Mouse (Mus musculus): ENCODE measurements around the gene Gm11034. TPM values are rescaled to one million over a fixed set of nuclear protein-coding genes. Genes with fewer than 3 reads are reported as not detected.

Gene Gm11034
- polyA plus RNA-seq (2015; fragmentation: Nextera tagmentation; extraction: Ambion mirVana): not detected in 2 replicates

DNA sequence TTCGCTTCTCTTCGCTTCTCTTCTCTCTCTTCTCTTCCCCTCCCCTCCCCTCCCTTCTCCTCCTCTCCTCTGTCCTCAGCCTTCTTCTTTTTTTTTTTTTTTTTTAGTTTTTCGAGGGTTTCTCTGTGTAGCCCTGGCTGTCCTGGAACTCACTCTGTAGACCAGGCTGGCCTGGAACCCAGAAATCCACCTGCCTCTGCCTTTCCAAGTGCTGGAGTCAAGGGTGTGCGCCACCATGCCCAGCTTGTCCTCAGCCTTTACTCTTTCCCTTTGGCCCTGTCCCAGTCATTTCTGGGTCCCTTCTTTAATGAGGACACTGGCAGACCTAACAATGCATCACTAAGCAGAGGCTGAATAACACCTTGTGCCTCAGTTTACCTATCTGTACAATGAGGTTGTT is at the start of gene Gm11034:
Gene Gm11034, minus strand, starts transcription at position 101 of the 400 bp plus-strand sequence.

DNA sequence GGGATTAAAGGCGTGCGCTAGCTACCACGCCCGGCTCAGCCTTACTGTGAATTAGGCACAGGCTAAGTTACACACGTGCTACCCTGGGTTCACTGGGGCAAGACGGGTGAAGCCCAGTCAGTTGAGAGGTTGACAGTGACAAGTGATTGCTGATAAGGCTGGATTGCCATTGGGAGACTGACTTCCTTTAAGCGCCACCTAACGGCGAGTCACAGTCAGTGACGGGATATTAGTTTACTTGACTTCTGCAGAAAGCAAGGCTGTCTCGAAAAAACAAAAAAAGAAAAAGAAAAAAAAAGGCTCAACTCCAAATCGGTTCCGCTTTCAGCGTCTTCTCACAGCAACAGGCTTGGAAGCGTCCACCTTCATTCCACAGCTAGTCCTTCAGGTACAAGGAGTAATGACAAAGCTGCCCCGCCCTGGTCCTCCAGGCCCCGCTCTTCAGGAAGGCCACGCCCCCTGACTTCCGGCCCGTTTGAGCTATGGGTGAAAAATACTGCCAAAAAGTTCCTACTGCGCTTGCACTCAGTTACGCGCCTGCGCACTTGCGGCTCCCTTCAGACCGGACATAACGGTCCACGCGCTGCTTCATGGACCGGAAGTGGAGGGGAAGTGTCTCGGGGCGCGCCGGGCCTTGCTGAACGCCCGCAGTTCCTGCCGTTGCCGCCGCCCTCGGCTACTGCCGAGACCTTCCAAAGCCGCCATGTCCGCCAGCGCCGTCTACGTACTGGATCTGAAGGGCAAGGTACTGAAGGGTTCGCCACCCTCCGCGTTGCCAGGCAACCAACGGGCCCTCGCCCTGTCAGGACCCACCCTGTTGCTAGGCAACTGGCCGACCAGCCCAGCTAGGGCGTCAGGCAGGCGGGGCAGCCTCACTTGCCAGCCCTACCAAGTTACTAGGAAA is 26.3 kb upstream of the Gm11034 start, which contains the start of gene Ap1m1:
Gene Ap1m1, plus strand, starts transcription at position 520 of the 904 bp plus-strand sequence.

DNA sequence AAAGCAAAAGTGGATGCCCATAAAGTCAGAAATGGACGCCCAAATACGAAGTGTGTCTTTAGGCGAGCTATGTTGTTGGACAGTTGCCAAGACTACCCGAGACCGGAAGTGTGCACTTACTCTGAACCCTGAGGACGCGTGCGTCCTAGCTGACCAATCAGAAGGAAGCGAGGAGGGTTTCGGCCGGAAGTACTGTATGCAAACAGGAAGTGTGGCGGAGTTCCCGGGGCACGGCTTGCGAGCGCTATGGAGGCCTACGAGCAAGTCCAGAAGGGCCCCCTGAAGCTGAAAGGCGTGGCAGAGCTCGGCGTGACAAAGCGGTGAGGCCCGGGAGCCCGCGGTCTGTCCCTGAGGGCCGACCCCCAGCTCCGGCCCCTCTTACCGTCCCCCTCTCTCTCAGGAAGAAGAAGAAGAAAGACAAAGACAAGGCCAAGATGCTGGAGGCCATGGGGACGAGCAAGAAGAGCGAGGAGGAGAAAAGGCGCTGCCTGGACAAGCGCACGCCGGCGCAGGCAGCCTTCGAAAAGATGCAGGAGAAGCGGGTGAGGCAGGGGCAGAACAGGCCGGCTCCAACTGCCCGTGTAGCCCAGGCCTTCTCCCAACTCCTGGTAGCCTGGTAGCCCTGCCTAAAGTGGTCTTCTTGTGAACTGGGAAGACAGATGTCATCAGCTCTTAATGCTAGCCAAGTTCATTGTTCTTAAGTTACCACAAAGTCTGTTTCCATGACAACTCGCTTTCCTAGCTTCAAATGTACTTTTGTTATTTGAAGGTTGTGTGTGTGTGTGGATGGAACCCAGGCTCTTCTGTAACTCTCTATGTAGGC is 6.3 kb upstream of the Gm11034 start, which contains the start of gene Fam32a:
Gene Fam32a, plus strand, starts transcription at position 190 of the 823 bp plus-strand sequence.

DNA sequence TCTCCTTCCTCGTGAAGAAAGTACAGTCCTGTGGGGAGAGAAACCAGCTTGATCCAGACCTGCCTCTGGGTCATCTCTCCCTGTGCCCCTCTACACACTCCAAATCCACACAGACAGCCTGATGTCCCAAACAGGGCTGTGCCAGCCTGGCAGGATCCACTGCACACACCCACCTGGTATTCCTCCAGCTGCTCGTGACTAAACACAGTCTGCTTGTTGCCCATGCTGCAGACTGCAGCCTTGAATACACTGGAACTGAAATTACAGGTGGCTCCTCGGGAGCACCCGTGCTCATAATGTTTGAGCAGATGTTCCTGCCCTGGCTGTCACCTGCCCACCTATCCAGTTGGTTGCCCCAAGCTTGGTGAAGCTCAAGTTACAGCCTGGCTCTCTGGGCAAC is 685 bp downstream of the Gm11034 start, which contains the start of gene Cib3:
Gene Cib3, minus strand, starts transcription at position 87 of the 400 bp plus-strand sequence.

DNA sequence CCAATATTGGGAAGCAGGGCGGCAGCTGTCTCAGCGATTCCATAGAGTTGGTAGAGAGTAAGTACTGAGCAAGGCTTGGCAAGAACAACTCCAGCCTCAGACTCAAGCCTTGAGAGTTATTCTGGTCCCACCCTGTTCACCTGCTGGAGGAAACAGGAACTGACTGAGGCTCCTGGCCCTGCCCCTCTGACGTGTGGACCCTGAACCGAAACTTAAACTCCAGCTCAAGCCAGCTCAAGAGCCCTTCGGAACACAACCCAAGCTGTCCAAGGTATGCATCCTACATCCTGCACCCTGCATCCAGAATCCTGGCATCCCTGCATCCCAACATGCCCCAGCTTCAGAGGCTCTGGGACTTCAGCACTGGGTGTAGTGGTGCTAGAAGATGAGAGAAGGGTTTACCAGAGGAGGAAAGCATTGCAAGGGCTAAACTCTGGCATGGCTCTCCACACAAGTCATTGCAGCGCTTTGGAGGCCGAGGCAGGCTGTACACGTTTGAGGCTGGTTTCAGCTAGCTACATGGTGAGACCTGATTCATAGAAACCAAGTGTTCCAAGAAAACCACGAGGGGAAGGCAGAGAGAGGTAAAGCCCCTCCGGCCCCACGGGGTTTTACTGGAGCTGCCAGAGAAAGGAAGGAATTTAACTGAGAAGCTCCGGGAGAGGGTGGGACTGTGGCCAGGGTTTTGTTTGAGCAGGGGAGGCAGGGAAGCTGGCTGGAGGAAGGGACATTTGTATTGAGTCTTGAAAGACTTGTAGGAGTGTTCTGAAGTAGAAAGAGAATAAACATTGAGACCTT is 23.8 kb downstream of the Gm11034 start, which contains the start of gene Hsh2d:
Gene Hsh2d, plus strand, starts transcription at position 222 of the 798 bp plus-strand sequence.

Other genes with a start within 250 kb of the Gm11034 start
- 2.1 and 17.7 TPM in 2 replicates for gene Cyp4f18, start 204.0 kb downstream of the Gm11034 start, polyA plus RNA-seq (2015; fragmentation: Nextera tagmentation; extraction: Ambion mirVana)
- not detected in 2 replicates for gene Olfr372, start 172.4 kb downstream of the Gm11034 start, polyA plus RNA-seq (2015; fragmentation: Nextera tagmentation; extraction: Ambion mirVana)
- gene Olfr373, start 130.5 kb downstream of the Gm11034 start, polyA plus RNA-seq (2015; fragmentation: Nextera tagmentation; extraction: Ambion mirVana): not detected in 2 replicates
- not detected in 2 replicates for gene Olfr374, start 106.6 kb downstream of the Gm11034 start, polyA plus RNA-seq (2015; fragmentation: Nextera tagmentation; extraction: Ambion mirVana)
- 416 and 576 TPM in 2 replicates for gene Tpm4, start 78.7 kb downstream of the Gm11034 start, polyA plus RNA-seq (2015; fragmentation: Nextera tagmentation; extraction: Ambion mirVana)
- gene Rab8a, start 52.4 kb downstream of the Gm11034 start, polyA plus RNA-seq (2015; fragmentation: Nextera tagmentation; extraction: Ambion mirVana): 75.3 and 77.5 TPM in 2 replicates
- 0.08 and 0.19 TPM in 2 replicates for gene Hsh2d, start 24.0 kb downstream of the Gm11034 start, polyA plus RNA-seq (2015; fragmentation: Nextera tagmentation; extraction: Ambion mirVana)
- gene Cib3, start 799 bp downstream of the Gm11034 start, polyA plus RNA-seq (2015; fragmentation: Nextera tagmentation; extraction: Ambion mirVana): not detected in 2 replicates
- gene Fam32a, start 6.1 kb upstream of the Gm11034 start, polyA plus RNA-seq (2015; fragmentation: Nextera tagmentation; extraction: Ambion mirVana): 55.5 and 56.7 TPM in 2 replicates
- gene Ap1m1, start 26.4 kb upstream of the Gm11034 start, polyA plus RNA-seq (2015; fragmentation: Nextera tagmentation; extraction: Ambion mirVana): 67.9 and 72.6 TPM in 2 replicates
- gene Gm10282, start 91.6 kb upstream of the Gm11034 start, polyA plus RNA-seq (2015; fragmentation: Nextera tagmentation; extraction: Ambion mirVana): 7.1 and 7.8 TPM in 2 replicates
- gene Klf2, start 105.4 kb upstream of the Gm11034 start, polyA plus RNA-seq (2015; fragmentation: Nextera tagmentation; extraction: Ambion mirVana): 22.9 and 33.7 TPM in 2 replicates
- 23.0 and 24.0 TPM in 2 replicates for gene Eps15l1, start 207.8 kb upstream of the Gm11034 start, polyA plus RNA-seq (2015; fragmentation: Nextera tagmentation; extraction: Ambion mirVana)
- 0.56 and 0.84 TPM in 2 replicates for gene Calr3, start 230.2 kb upstream of the Gm11034 start, polyA plus RNA-seq (2015; fragmentation: Nextera tagmentation; extraction: Ambion mirVana)
- 5.2 and 5.7 TPM in 2 replicates for gene 1700030K09Rik, start 230.2 kb upstream of the Gm11034 start, polyA plus RNA-seq (2015; fragmentation: Nextera tagmentation; extraction: Ambion mirVana)